Mouse (Mus musculus): Measurements from ENCODE around the gene Polr3c. TPM values are rescaled to one million over a fixed set of nuclear protein-coding genes. Genes with fewer than 3 reads are reported as not detected.
"Not testable (repeated sequence)": the region's sequence is repeated elsewhere in the genome, so short reads cannot be mapped to it uniquely, and the experiment has no call there.

The Polr3c gene
- total and polyA plus RNA-seq, 3 experiments, result 19.9 to 32.8 (median 28.9) TPM

- DNase-seq, result no peak
These were observed 51.7 kb downstream of the Polr3c start for GRCm38 (mm10) chr3:96675690-96676089.

GRCm38 (mm10) chr3:96675171-96675570 lies 52.3 kb downstream of the Polr3c start:
- DNase-seq, result no peak

GRCm38 (mm10) chr3:96674442-96674841 lies 53.0 kb downstream of the Polr3c start:
- DNase-seq, result no peak

GRCm38 (mm10) chr3:96673514-96673913 lies 53.9 kb downstream of the Polr3c start:
- DNase-seq, result no peak

DNA sequence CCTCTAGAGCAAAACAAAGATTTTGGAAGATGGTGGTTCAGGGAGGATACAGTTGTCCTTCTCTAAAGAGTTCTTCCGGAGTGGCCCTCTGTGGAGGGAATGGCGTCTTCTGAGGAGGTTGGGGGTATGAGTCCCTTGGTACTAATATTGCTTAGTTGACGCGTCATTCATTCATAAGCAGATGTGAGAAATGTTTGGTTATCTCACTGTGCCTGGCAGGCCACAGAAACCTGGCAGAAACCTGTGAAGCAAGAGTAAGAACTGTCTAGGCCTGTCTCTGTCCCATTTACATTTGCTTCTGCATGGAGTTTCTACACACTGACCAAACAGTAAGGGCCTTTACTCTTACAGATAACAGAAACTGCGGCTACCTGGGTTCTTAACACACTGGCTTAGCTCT lies 55.9 kb downstream of the Polr3c start:
- no peak for DNase-seq

DNA sequence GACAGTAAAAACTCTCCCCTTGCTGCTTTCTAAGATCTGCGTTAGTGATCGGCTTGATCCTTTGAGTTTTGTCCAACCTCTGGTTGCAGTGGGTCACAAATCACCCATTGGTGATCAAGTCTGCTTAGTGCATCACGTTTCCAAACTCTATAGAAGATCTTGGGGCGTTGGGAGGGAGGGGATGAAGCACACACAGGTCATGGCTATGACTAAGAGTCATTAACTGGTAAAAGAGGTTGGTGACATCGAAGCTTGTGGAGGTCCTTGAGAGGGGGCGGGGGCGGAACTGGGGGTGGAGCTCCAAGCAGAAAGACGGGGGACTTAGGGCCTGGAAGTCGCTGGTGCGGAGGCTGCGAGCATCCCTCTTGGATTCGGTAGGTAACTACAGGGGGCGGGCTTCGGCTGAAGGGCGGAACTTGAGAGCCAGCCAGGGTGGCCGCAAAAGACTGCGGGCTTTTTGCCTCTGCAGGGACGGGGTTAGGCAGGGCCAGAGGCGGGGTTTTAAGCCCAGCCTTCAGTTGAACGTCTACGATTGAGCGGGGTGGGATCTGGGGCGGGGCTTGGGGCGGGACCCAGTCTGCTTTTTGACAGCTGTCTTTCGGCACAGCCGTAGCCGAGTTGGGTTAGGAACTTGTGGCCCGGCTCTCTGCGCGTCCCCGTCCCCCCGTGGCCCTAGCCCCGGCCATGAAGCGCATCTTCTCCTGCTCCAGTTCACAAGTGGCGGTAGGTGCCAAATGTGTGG lies 57.5 kb downstream of the Polr3c start, which contains the start of gene Ankrd35:
Gene Ankrd35, plus strand, starts transcription at position 405 of the 742 bp plus-strand sequence.
- DNase-seq, result peak; percentile 90

- no peak for DNase-seq
These were observed 58.9 kb downstream of the Polr3c start for GRCm38 (mm10) chr3:96668424-96669067.

DNA sequence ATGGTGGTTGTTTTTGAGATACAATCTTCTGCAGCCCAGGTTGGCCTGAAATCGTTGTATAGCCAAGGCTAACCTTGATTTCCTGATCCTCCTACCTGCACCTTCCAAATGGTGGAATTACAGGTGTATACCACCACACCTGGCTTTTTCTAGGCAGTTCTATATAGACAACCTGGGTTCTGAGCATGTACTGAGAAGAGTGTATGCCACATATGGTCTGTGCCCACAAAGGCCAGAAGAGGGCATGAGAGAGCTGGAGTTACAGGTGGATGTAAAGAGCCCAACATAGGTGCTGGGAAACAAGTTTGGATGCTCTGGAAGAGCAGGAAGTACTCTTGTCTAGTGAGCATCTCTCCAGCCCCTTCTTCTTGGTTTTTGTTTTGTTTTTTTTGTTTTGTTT lies 60.1 kb downstream of the Polr3c start:
- peak; percentile 53 for DNase-seq

- DNase-seq, result no peak
These were observed 60.5 kb downstream of the Polr3c start for GRCm38 (mm10) chr3:96666916-96667315.

DNA sequence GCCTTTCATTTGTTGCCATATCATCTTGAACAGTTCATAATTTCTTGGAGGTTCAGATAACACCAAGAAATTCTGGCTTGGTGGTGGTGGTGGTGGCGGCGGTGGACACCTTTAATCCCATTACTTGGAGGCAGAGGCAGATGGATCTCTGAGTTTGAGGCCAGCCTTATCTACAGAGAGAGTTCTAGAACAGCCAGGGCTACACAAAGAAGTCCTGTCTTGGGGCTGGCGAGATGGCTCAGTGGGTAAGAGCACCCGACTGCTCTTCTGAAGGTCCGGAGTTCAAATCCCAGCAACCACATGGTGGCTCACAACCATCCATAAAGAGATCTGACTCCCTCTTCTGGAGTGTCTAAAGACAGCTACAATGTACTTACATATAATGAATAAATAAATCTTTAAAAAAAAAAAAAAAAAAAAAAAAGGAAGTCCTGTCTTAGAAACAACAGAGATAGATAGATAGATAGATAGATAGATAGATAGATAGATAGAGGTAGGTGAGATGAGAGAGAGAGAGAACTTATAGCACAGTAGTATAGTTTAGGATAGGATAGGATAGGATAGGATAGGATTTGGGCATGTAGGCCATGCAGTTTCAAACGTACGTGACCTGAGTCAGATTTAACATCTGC lies 61.6 kb downstream of the Polr3c start:
- not testable (repeated sequence) for DNase-seq

DNA sequence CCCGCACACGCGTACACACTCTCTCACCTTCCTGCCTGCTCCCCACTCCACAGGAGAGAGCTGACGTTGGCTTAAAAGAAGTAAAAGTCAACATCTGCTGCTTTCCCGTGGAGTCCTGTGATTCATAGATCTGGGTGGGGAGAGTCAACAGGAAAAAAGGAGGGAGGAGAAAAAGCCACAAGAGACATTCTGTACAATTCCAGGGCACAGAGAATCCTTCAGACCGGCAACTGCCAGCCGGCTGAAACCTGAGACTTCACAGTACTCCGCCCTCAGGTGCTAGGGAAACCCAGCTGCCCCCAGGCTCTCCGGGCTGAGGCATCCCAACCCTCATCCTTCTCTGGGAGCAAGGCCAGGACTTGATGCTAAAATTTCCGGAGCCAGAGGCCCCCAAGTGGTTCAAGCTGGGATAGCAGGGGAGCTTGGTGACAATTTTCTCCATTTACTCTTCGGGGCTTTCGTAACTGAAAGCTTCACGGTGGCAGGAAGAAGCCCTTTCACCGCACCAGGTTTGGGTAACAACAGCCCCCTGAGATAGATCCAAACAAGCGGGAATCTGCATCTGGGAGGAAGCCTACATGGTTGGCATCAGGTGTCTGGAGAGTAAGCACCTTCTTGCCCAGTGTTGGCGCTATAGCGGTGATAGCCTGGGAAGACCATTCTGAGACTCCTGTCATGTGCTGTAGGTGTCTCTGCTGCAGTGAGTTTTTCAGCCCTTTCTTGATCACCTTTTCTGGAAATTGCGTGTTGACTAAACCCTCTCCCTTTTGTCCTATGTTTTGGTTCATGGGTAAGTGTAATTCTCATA lies 63.8 kb downstream of the Polr3c start:
- peak; percentile 85 for DNase-seq

DNA sequence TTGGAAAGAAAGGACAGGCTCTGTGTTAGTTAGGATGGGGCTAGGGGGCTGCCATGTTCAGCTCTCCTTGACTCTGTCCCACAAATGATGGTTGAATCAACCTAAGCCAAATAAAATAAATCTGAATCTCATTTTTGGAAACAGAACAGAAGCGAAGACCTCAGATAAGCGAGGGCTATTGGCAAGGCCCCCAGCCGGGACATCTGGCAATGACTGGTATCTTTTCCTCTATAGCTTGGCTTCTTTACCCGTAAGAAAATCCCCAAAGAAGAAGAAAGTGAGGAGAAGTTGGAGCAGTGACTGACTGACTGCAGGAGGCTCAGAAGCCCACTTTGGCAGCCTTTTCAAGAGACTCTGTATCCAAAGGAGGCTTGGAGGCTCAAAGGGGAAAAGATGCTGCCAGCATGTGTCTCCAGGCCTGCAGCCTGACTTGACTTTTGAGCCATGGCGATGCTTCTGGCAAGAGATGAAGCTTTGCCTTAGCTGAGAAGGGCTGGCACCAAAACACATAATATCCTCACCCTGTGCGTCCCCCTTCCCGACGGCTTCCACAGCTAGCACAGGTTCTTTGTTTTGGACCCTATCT lies 64.6 kb downstream of the Polr3c start:
- no peak for DNase-seq

Other genes starting within 250 kb of the Polr3c start
- gene Hfe2, start 202.5 kb downstream of the Polr3c start, total RNA-seq (2021), result under 1 TPM in 1 of 2 experiments, not detected in 1; 0.23 TPM
- 0.11 and 0.31 TPM in 2 replicates for gene Hfe2, start 202.5 kb downstream of the Polr3c start, polyA plus RNA-seq (2012; rRNA removed)
- gene Txnip, start 169.7 kb downstream of the Polr3c start, total RNA-seq (2021), result 100 to 1,000 TPM; 421 to 430 TPM
- gene Txnip, start 169.7 kb downstream of the Polr3c start, polyA plus RNA-seq (2012; rRNA removed), result 390 and 481 TPM in 2 replicates
- not detected for gene Gm16253, start 150.6 kb downstream of the Polr3c start, total RNA-seq (2021)
- gene Gm16253, start 150.6 kb downstream of the Polr3c start, polyA plus RNA-seq (2012; rRNA removed), result not detected in 2 replicates
- 10 to 100 TPM; 32.5 to 38.5 TPM for gene Polr3gl, start 133.4 kb downstream of the Polr3c start, total RNA-seq (2021)
- gene Polr3gl, start 133.4 kb downstream of the Polr3c start, polyA plus RNA-seq (2012; rRNA removed), result 19.9 and 21.4 TPM in 2 replicates
- 1 to 10 TPM in 1 of 2 experiments, under 1 TPM in 1; 0.75 to 2.3 TPM for gene Ankrd34a, start 131.0 kb downstream of the Polr3c start, total RNA-seq (2021)
- gene Ankrd34a, start 131.0 kb downstream of the Polr3c start, polyA plus RNA-seq (2012; rRNA removed), result 1.8 and 2.0 TPM in 2 replicates
- 10 to 100 TPM; 31.2 to 46.4 TPM for gene Lix1l, start 126.5 kb downstream of the Polr3c start, total RNA-seq (2021)
- 17.6 and 21.1 TPM in 2 replicates for gene Lix1l, start 126.5 kb downstream of the Polr3c start, polyA plus RNA-seq (2012; rRNA removed)
- gene Rbm8a, start 97.7 kb downstream of the Polr3c start, total RNA-seq (2021), result 10 to 100 TPM; 69.2 to 85.3 TPM
- gene Rbm8a, start 97.7 kb downstream of the Polr3c start, polyA plus RNA-seq (2012; rRNA removed), result 1.3 and 2.3 TPM in 2 replicates
- gene Pex11b, start 92.3 kb downstream of the Polr3c start, total RNA-seq (2021), result 10 to 100 TPM; 42.3 to 48.4 TPM
- gene Pex11b, start 92.3 kb downstream of the Polr3c start, polyA plus RNA-seq (2012; rRNA removed), result 31.8 and 32.6 TPM in 2 replicates
- under 1 TPM; 0.21 to 0.35 TPM for gene Gm42957, start 92.2 kb downstream of the Polr3c start, total RNA-seq (2021)
- 0.02 TPM in 1 of 2 replicates, not detected in the other for gene Gm42957, start 92.2 kb downstream of the Polr3c start, polyA plus RNA-seq (2012; rRNA removed)
- gene Itga10, start 82.0 kb downstream of the Polr3c start, total RNA-seq (2021), result 1 to 10 TPM; 1.3 to 1.9 TPM
- gene Itga10, start 82.0 kb downstream of the Polr3c start, polyA plus RNA-seq (2012; rRNA removed), result 1.3 and 1.6 TPM in 2 replicates
- 1 to 10 TPM; 3.0 to 4.6 TPM for gene Ankrd35, start 57.5 kb downstream of the Polr3c start, total RNA-seq (2021)
- gene Ankrd35, start 57.5 kb downstream of the Polr3c start, polyA plus RNA-seq (2012; rRNA removed), result 1.5 and 3.3 TPM in 2 replicates
- gene Pias3, start 31.2 kb downstream of the Polr3c start, total RNA-seq (2021), result 10 to 100 TPM; 20.3 to 24.5 TPM
- gene Pias3, start 31.2 kb downstream of the Polr3c start, polyA plus RNA-seq (2012; rRNA removed), result 38.9 and 43.9 TPM in 2 replicates
- gene Nudt17, start 19.1 kb downstream of the Polr3c start, total RNA-seq (2021), result 1 to 10 TPM in 1 of 2 experiments, under 1 TPM in 1; 0.95 to 1.1 TPM
- gene Nudt17, start 19.1 kb downstream of the Polr3c start, polyA plus RNA-seq (2012; rRNA removed), result 2.3 and 2.5 TPM in 2 replicates
- 10 to 100 TPM; 39.4 to 46.5 TPM for gene Rnf115, start within 50 bp of the Polr3c start, total RNA-seq (2021)
- 9.9 and 12.5 TPM in 2 replicates for gene Rnf115, start within 50 bp of the Polr3c start, polyA plus RNA-seq (2012; rRNA removed)
- under 1 TPM; 0.26 to 0.35 TPM for gene Pdzk1, start 101.7 kb upstream of the Polr3c start, total RNA-seq (2021)
- gene Pdzk1, start 101.7 kb upstream of the Polr3c start, polyA plus RNA-seq (2012; rRNA removed), result not detected in 2 replicates
- not detected for gene Cd160, start 101.7 kb upstream of the Polr3c start, total RNA-seq (2021)
- gene Cd160, start 101.7 kb upstream of the Polr3c start, polyA plus RNA-seq (2012; rRNA removed), result 0.18 TPM in 1 of 2 replicates, not detected in the other
- 1 to 10 TPM; 1.7 to 2.1 TPM for gene Gja5, start 177.1 kb upstream of the Polr3c start, total RNA-seq (2021)
- 1.4 and 1.6 TPM in 2 replicates for gene Gja5, start 177.1 kb upstream of the Polr3c start, polyA plus RNA-seq (2012; rRNA removed)
- 10 to 100 TPM; 27.9 to 34.4 TPM for gene Gpr89, start 177.7 kb upstream of the Polr3c start, total RNA-seq (2021)
- 8.6 and 10.7 TPM in 2 replicates for gene Gpr89, start 177.7 kb upstream of the Polr3c start, polyA plus RNA-seq (2012; rRNA removed)
- not detected for gene Gja8, start 198.4 kb upstream of the Polr3c start, total RNA-seq (2021)
- not detected in 2 replicates for gene Gja8, start 198.4 kb upstream of the Polr3c start, polyA plus RNA-seq (2012; rRNA removed)

Data from adrenal gland, adult 2 months (tissue).